Mouse (Mus musculus): Measurements from ENCODE around the gene Rps8. TPM values are rescaled to one million over a fixed set of nuclear protein-coding genes. Genes with fewer than 3 reads are reported as not detected.

The Rps8 gene
- total RNA-seq, 1 experiment from 2014 or later: 1,241 TPM

GRCm38 (mm10) chr4:117108524-117108849, 47.6 kb downstream of the Rps8 start:
- ATAC-seq (replicated peaks; ENCODE audit: insufficient number of reproducible peaks, low FRiP score, low TSS enrichment, poor library complexity, severe bottlenecking): no peak

GRCm38 (mm10) chr4:117107813-117108523, 48.1 kb downstream of the Rps8 start:
- no peak for ATAC-seq (replicated peaks; ENCODE audit: insufficient number of reproducible peaks, low FRiP score, low TSS enrichment, poor library complexity, severe bottlenecking)

GRCm38 (mm10) chr4:117105127-117105526, 50.9 kb downstream of the Rps8 start:
- ATAC-seq (replicated peaks; ENCODE audit: insufficient number of reproducible peaks, low FRiP score, low TSS enrichment, poor library complexity, severe bottlenecking): no peak

GRCm38 (mm10) chr4:117104672-117105071, 51.4 kb downstream of the Rps8 start:
- no peak for ATAC-seq (replicated peaks; ENCODE audit: insufficient number of reproducible peaks, low FRiP score, low TSS enrichment, poor library complexity, severe bottlenecking)

Other genes with a start within 250 kb of the Rps8 start
- 41.5 to 48.3 TPM (median 42.0 TPM) in 3 replicates for gene Urod, start 161.8 kb downstream of the Rps8 start, total RNA-seq (2017)
- 30.1 to 41.4 TPM (median 32.5 TPM) in 3 replicates for gene Hectd3, start 160.9 kb downstream of the Rps8 start, total RNA-seq (2017)
- gene Eif2b3, start 136.8 kb downstream of the Rps8 start, total RNA-seq (2017): 12.4 to 16.2 TPM (median 13.1 TPM) in 3 replicates
- gene Ptch2, start 60.2 kb downstream of the Rps8 start, total RNA-seq (2017): not detected in 3 replicates
- gene Btbd19, start 30.5 kb downstream of the Rps8 start, total RNA-seq (2017): 15.5 to 17.5 TPM (median 16.9 TPM) in 3 replicates
- gene Tctex1d4, start 29.4 kb downstream of the Rps8 start, total RNA-seq (2017): 3.4 TPM in 1 of 3 replicates, not detected in the others
- gene Plk3, start 22.3 kb downstream of the Rps8 start, total RNA-seq (2017): 25.5 to 56.5 TPM (median 52.2 TPM) in 3 replicates
- gene Kif2c, start 26.4 kb upstream of the Rps8 start, total RNA-seq (2017): 0.68 to 1.9 TPM in 2 of 3 replicates, not detected in the other
- gene Tmem53, start 95.7 kb upstream of the Rps8 start, total RNA-seq (2017): 0.29 TPM in 1 of 3 replicates, not detected in the others
- not detected in 3 replicates for gene Armh1, start 95.9 kb upstream of the Rps8 start, total RNA-seq (2017)